Mouse (Mus musculus): ENCODE data around the gene Rhd. TPM values are rescaled to one million over a fixed set of nuclear protein-coding genes. Genes with fewer than 3 reads are reported as not detected.
"Not testable (repeated sequence)": the region's sequence is repeated elsewhere in the genome, so short reads cannot be mapped to it uniquely, and the experiment has no call there.

Rhd gene
- total and polyA plus RNA-seq, 3 experiments = 0.79 to 1.3 (median 1.1) TPM

- Histone ChIP-seq H3K79me2 (replicated peaks; ENCODE audit: control insufficient read depth, extremely low read depth, insufficient read depth, poor library complexity, severe bottlenecking) (0 out of 2 replicates have a peak, but pooled peaks cover 2% of the 10 kb centered on the region), H3K36me3 (replicated peaks in 1 of 2; ENCODE audit: control insufficient read depth in 1 of 2, insufficient read depth in 1 of 2, low read length in 1 of 2) (peaks cover 74 to 92% of the 10 kb centered on the region in 2 experiments), H3K9me3 (replicated peaks; ENCODE audit: low read length) (no peaks in the 10 kb centered on the region), H3K9ac (ENCODE audit: insufficient read depth, low read depth) (no peak overlapping the region), H3K4me1 (ENCODE audit: control insufficient read depth in 1 of 2, insufficient read depth in 2 of 2) (no peaks in the 10 kb centered on the region), H3K4me3 (replicated peaks in 1 of 3; ENCODE audit: low read depth in 2 of 3, low read length in 2 of 3, poor library complexity in 1 of 3) (no peak overlapping the region), H3K27ac (ENCODE audit: insufficient read depth, low read depth) (no peak overlapping the region), H3K4me2 (ENCODE audit: insufficient read depth, low read depth, poor library complexity, severe bottlenecking) (no peak overlapping the region), H3K27me3 (replicated peaks) (no peaks in the 10 kb centered on the region)
- TF ChIP-seq GABPA (IDR thresholded peaks at IDR 0.05; ENCODE audit: insufficient replicate concordance, low read depth, low read length) (no peak), EP300 (IDR thresholded peaks at IDR 0.05; ENCODE audit: low read length) (no peak), CHD2 (IDR thresholded peaks at IDR 0.05; ENCODE audit: low read length) (no peak), BHLHE40 (IDR thresholded peaks at IDR 0.05; ENCODE audit: low read depth, low read length) (no peak), NELFE (IDR thresholded peaks at IDR 0.05; ENCODE audit: low read depth, low read length) (no peak), ELF1 (IDR thresholded peaks at IDR 0.05; ENCODE audit: low read depth, low read length) (no peak), MAFK (IDR thresholded peaks at IDR 0.05; ENCODE audit: insufficient replicate concordance, low read length) (no peak), MAZ (IDR thresholded peaks at IDR 0.05; ENCODE audit: low read depth, low read length) (no peak), ETS1 (conservative IDR thresholded peaks at IDR 0.05; ENCODE audit: low read depth, low read length) (no peak), RAD21 (IDR thresholded peaks at IDR 0.05; ENCODE audit: low read depth, low read length) (no peak), ZKSCAN1 (IDR thresholded peaks at IDR 0.05; ENCODE audit: borderline replicate concordance, low read depth, low read length) (no peak), POLR2AphosphoS2 (IDR thresholded peaks at IDR 0.05; ENCODE audit: low read depth, low read length) (no peak), PAX5 (IDR thresholded peaks at IDR 0.05; ENCODE audit: low read length) (no peak), NRF1 (IDR thresholded peaks at IDR 0.05; ENCODE audit: low read depth, low read length) (no peak)
- in situ Hi-C loops (cut with MboI; ENCODE audit: low pct_ligation_motif_present, low pct_unique_long_range_greater_than_20kb, low sequenced_read_pairs) = no loop called here
- dilution Hi-C loops (cut with MboI; ENCODE audit: extremely low pct_ligation_motif_present, extremely low pct_unique_long_range_greater_than_20kb, low sequenced_read_pairs) = no loop called here
- no peak for DNase-seq (ENCODE audit: extremely low read depth)
Observed at GRCm38 (mm10) chr4:134903046-134903445, 38.7 kb downstream of the Rhd start.

DNA sequence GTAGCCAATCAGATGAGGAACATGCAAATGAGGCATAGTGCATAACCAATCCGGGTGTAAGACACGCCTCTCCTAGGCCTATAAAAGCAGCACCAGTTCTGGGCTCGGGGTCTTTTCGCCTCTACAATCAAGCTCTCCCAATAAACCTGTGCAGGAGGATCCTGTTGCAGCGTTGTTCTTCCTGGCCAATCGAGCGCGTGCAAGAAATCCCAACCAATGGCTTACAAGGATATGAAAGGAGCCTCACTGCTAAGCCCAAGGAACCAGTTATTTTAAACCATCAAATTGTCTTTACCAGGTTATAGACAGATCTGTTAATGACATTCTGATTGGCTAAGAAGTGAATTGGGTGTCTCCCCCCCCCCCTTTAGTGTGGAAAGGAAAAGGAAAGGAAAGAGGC, 47.1 kb downstream of the Rhd start:
- in situ Hi-C loops (cut with MboI; ENCODE audit: low pct_ligation_motif_present, low pct_unique_long_range_greater_than_20kb, low sequenced_read_pairs); H3K4me2 ChIP-seq (ENCODE audit: insufficient read depth, low read depth, poor library complexity, severe bottlenecking); H3K27me3 ChIP-seq (replicated peaks); H3K4me3 ChIP-seq (replicated peaks in 1 of 3; ENCODE audit: low read depth in 2 of 3, low read length in 2 of 3, poor library complexity in 1 of 3); H3K9ac ChIP-seq (ENCODE audit: insufficient read depth, low read depth); H3K9me3 ChIP-seq (replicated peaks; ENCODE audit: low read length); dilution Hi-C loops (cut with MboI; ENCODE audit: extremely low pct_ligation_motif_present, extremely low pct_unique_long_range_greater_than_20kb, low sequenced_read_pairs); DNase-seq (ENCODE audit: extremely low read depth); H3K27ac ChIP-seq (ENCODE audit: insufficient read depth, low read depth): not testable (repeated sequence)
- Histone ChIP-seq H3K4me1 (ENCODE audit: control insufficient read depth in 1 of 2, insufficient read depth in 2 of 2) (peaks cover 3 to 14% of the 10 kb centered on the region in 2 experiments; a peak in 3 of 4 replicates), H3K79me2 (replicated peaks; ENCODE audit: control insufficient read depth, extremely low read depth, insufficient read depth, poor library complexity, severe bottlenecking) (peaks cover 15% of the 10 kb centered on the region), H3K36me3 (replicated peaks in 1 of 2; ENCODE audit: control insufficient read depth in 1 of 2, insufficient read depth in 1 of 2, low read length in 1 of 2) (peaks cover 29 to 42% of the 10 kb centered on the region in 2 experiments)

DNA sequence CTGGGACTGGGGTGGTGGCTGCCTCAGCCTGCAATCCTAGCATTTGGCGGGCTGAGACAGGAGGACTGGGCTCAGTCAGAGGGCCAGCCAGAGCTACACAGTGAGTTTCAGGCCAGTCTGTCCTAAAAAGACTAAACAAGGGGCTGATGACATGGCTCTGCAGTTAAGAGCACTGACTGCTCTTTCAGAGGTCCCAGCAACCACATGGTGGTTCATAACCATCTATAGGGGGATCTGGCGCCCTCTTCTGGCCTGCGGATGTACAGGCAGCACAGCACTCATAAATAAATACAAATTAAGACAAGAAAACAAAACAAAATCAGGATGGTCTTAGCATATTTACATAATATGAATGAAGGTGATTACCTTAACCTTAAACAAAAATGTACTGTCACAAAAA, 49.1 kb downstream of the Rhd start:
- peaks cover 12 to 22% of the 10 kb centered on the region in 2 experiments for H3K36me3 ChIP-seq (replicated peaks in 1 of 2; ENCODE audit: control insufficient read depth in 1 of 2, insufficient read depth in 1 of 2, low read length in 1 of 2)
- in situ Hi-C loops (cut with MboI; ENCODE audit: low pct_ligation_motif_present, low pct_unique_long_range_greater_than_20kb, low sequenced_read_pairs) = no loop called here
- H3K9me3 ChIP-seq (replicated peaks; ENCODE audit: low read length) = no peaks in the 10 kb centered on the region
- peak overlapping the region; percentile 96 for H3K4me2 ChIP-seq (ENCODE audit: insufficient read depth, low read depth, poor library complexity, severe bottlenecking)
- dilution Hi-C loops (cut with MboI; ENCODE audit: extremely low pct_ligation_motif_present, extremely low pct_unique_long_range_greater_than_20kb, low sequenced_read_pairs) = no loop called here
- H3K9ac ChIP-seq (ENCODE audit: insufficient read depth, low read depth) = peak overlapping the region; percentile 72; the same call in 1 of the 2 replicates
- no peaks in the 10 kb centered on the region for H3K27me3 ChIP-seq (replicated peaks)
- H3K4me3 ChIP-seq (replicated peaks in 1 of 3; ENCODE audit: low read depth in 2 of 3, low read length in 2 of 3, poor library complexity in 1 of 3) = peak overlapping the region; percentile 50 to 93 (median 75)
- peaks cover 6 to 32% of the 10 kb centered on the region in 2 experiments for H3K4me1 ChIP-seq (ENCODE audit: control insufficient read depth in 1 of 2, insufficient read depth in 2 of 2)
- DNase-seq (ENCODE audit: extremely low read depth) = peak; percentile 86
- 0 out of 2 replicates have a peak overlapping the region, but pooled peaks have one; percentile 37 for H3K27ac ChIP-seq (ENCODE audit: insufficient read depth, low read depth)
- peaks cover 14% of the 10 kb centered on the region for H3K79me2 ChIP-seq (replicated peaks; ENCODE audit: control insufficient read depth, extremely low read depth, insufficient read depth, poor library complexity, severe bottlenecking)
- no peak for TF ChIP-seq USF1 (IDR thresholded peaks at IDR 0.05; ENCODE audit: low read depth, low read length)
- no peak for TF ChIP-seq ELF1 (IDR thresholded peaks at IDR 0.05; ENCODE audit: low read depth, low read length)
- TF ChIP-seq EP300 (IDR thresholded peaks at IDR 0.05; ENCODE audit: low read length) = no peak; the same call in 1 of the 2 replicates
- peak; percentile 54; the same call in 1 of the 2 replicates for TF ChIP-seq NELFE (IDR thresholded peaks at IDR 0.05; ENCODE audit: low read depth, low read length)
- TF ChIP-seq USF2 (conservative IDR thresholded peaks at IDR 0.05; ENCODE audit: low read depth, low read length) = no peak
- TF ChIP-seq SMC3 (IDR thresholded peaks at IDR 0.05; ENCODE audit: low read depth, low read length) = peak; percentile 62
- peak; percentile 26; the same call in 1 of the 2 replicates for TF ChIP-seq MEF2A (IDR thresholded peaks at IDR 0.05; ENCODE audit: borderline replicate concordance, low read depth, low read length)
- TF ChIP-seq POLR2A (IDR thresholded peaks at IDR 0.05; ENCODE audit: low read depth, low read length) = peak; percentile 67
- TF ChIP-seq NRF1 (IDR thresholded peaks at IDR 0.05; ENCODE audit: low read depth, low read length) = peak; percentile 42; the same call in 1 of the 2 replicates
- peak; percentile 92 for TF ChIP-seq MXI1 (IDR thresholded peaks at IDR 0.05; ENCODE audit: low read depth, low read length)
- peak; percentile 36 for TF ChIP-seq RAD21 (IDR thresholded peaks at IDR 0.05; ENCODE audit: low read depth, low read length)
- peak; percentile 98 for TF ChIP-seq MYC (IDR thresholded peaks at IDR 0.05; ENCODE audit: low read depth, low read length)
- TF ChIP-seq E2F4 (IDR thresholded peaks at IDR 0.05; ENCODE audit: insufficient replicate concordance, low read depth, low read length) = no peak
- no peak for TF ChIP-seq MAZ (IDR thresholded peaks at IDR 0.05; ENCODE audit: low read depth, low read length)
- peak; percentile 83 for TF ChIP-seq CTCF (conservative IDR thresholded peaks at IDR 0.05 in 1 of 2, IDR thresholded peaks at IDR 0.05 in 1 of 2; ENCODE audit: low read depth in 2 of 2, low read length in 2 of 2)
- peak; percentile 91 for TF ChIP-seq MAX (IDR thresholded peaks at IDR 0.05; ENCODE audit: low read length)
- TF ChIP-seq UBTF (IDR thresholded peaks at IDR 0.05; ENCODE audit: low read depth, low read length) = no peak

All from CH12.LX (cell line).